Mouse (Mus musculus) liver, embryonic 16.5 days (tissue): ENCODE data around the gene Traf5. TPM values are rescaled to one million over a fixed set of nuclear protein-coding genes. Genes with fewer than 3 reads are reported as not detected.

Experiments
- ATAC-seq: fragments of 200-750 bp; cut with Nextera tagmentation; 2 replicates; pipeline ENCODE4 v1.8.0; 2017; ENCODE audit warnings: low read depth, mild to moderate bottlenecking, moderate number of reproducible peaks, moderate library complexity
- H3K27ac ChIP-seq: fragments of 300-500 bp; sonication (generic); 2 replicates; pipeline ENCODE4 v1.5.1; 2014; ENCODE audit warnings: mild to moderate bottlenecking, low read length
- H3K27me3 ChIP-seq: fragments of 300-500 bp; sonication (generic); 2 replicates; pipeline ENCODE4 v1.6.1; 2014; ENCODE audit warnings: low read depth, low read length, mixed read lengths; ENCODE audit not compliant: control insufficient read depth, insufficient read depth
- H3K36me3 ChIP-seq: fragments of 300-500 bp; sonication (generic); 2 replicates; pipeline ENCODE4 v1.6.1; 2014; ENCODE audit warnings: mild to moderate bottlenecking; ENCODE audit not compliant: control insufficient read depth, insufficient read depth
- H3K4me1 ChIP-seq: fragments of 300-500 bp; sonication (generic); 2 replicates; pipeline ENCODE4 v1.6.1; 2014; ENCODE audit warnings: low read depth, low read length, mixed read lengths; ENCODE audit not compliant: control insufficient read depth
- H3K4me2 ChIP-seq: fragments of 300-500 bp; sonication (generic); 2 replicates; pipeline ENCODE4 v1.6.1; 2014; ENCODE audit warnings: low read depth, low read length, mixed read lengths
- H3K4me3 ChIP-seq: fragments of 300-500 bp; sonication (generic); 2 replicates; pipeline ENCODE4 v1.5.1; 2014; ENCODE audit warnings: low read depth, mild to moderate bottlenecking, low read length
- H3K9ac ChIP-seq: fragments of 300-500 bp; sonication (generic); 2 replicates; pipeline ENCODE4 v1.6.1; 2014; ENCODE audit warnings: low read depth, low read length
- H3K9me3 ChIP-seq: fragments of 300-500 bp; sonication (generic); replicated peaks from 2 replicates; pipeline ENCODE4 v1.6.1; 2016; ENCODE audit warnings: low read length; ENCODE audit not compliant: control insufficient read depth
- WGBS: fragments of 180-500 bp; shearing (Covaris S2); extraction: QIAGEN DNeasy Blood & Tissue Kit; methylation state at CpG from one replicate; pipeline ENCODE4 v1.1.7; 2014; ENCODE audit not compliant: insufficient replicate concordance; 5-methylcytosine and 5-hydroxymethylcytosine counted together
- polyA plus RNA-seq: library from polyadenylated mRNA; unstranded; fragments of >200 nt; fragmentation: Nextera tagmentation; extraction: Ambion mirVana; gene quantifications from 2 replicates; pipeline ENCODE4 v1.2.1, GENCODE M21; 2015

Gene Traf5
- polyA plus RNA-seq, 1 experiment from 2014 or later, result 5.3 TPM

DNA sequence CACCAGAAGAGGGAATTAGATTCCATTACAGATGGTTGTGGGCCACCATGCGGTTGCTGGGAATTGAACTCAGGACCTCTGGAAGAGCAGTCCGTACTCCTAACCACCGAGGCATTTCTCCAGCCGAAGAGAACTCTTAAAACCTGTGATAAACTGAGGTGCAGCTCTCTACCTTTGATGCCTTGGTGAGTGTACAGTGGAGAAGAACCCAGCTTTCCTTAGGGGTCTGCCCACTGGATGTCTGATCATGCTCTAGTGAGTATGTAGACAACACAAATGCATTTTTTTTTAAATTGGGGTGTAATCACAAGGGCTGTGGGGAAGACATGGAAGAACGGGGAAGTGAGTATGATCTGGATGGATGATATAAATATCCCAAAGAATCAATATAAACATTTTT is 3.3 kb upstream of the Traf5 start:
- H3K27ac ChIP-seq, result no peak overlapping the region
- no peaks in the 10 kb centered on the region for H3K27me3 ChIP-seq
- no peak overlapping the region for H3K9ac ChIP-seq
- H3K9me3 ChIP-seq, result no peaks in the 10 kb centered on the region
- H3K36me3 ChIP-seq, result peaks cover 3% of the 10 kb centered on the region
- no peak overlapping the region for H3K4me3 ChIP-seq
- 78% methylated on average over 5 of the region's 5 CpGs for WGBS
- no peak for ATAC-seq
- no peak overlapping the region for H3K4me2 ChIP-seq
- H3K4me1 ChIP-seq, result peaks cover 15% of the 10 kb centered on the region

DNA sequence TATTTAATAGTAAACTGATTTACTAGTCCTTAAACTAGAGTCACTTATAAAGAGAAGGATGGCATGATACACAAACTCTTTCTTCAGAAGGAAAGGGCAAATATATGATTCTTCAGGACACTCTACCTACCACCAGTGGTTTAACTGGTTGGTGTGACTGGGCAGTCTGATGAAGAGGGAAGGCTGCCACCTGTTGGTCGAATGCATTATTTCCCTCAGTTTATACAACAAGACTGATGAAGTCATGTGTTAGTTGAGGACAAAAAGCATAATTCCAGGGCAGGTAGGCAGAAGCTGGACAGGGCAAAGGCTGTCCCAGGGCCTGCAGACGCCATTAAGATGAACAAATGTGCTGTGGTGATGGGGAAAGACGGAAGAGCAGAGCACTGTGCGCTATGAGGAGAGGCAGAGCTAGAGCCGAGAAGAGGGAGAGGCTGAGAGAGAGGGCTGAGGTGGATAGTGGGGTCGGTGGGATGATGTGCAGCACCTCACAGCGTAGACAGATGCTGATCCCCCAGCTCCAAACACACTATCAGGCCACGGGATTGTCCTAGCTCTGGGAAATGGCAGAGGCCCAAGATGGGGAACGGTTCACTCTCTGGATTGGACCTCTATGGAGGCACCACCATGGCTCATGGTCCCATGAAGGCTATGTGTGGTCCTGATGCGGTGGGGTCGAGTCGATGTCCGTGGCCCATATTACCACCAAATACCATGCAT is 2.3 kb upstream of the Traf5 start:
- Histone ChIP-seq H3K9me3 (no peaks in the 10 kb centered on the region), H3K4me3 (no peak overlapping the region)
- 50% methylated on average over 13 of the region's 13 CpGs for WGBS

DNA sequence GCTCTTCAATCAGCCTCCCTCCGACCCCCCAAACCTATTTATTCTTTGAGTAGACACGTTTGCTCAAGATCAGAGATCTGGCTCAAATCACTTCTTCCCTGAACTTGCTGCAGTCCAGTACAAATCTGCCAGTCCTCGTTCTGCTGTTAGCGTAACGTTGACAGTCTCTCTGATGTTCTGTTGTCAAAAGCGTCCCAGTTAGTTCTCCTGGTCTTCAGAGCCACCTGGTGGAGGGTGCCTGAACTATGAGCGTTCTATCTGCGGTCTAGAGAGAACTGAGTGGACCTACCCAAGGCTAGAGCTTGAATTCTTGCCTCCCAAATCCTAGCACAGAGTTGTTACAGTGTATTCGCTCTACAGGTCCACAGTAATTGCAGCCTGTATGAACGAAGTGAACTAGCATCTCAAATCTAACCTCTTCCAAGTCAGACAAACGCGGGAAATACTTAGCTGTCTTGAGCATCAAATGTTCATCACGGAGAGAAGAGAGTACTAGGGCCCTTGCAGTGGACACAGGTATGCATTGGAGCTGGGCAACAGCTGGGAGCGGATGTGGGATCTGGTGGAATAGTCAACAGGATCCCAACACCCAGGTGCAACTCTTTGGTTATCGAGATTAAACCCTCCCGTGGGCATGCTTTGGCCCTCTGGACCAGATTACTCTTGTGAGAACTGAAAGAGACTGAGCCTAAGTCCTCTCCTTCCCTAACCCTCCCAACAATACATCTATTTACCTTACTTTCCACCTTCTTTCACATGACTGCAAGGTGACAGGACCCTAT is 711 bp upstream of the Traf5 start:
- H3K36me3 ChIP-seq, result no peaks in the 10 kb centered on the region
- H3K27ac ChIP-seq, result peak overlapping the region; percentile 61
- no peaks in the 10 kb centered on the region for H3K9me3 ChIP-seq
- H3K4me1 ChIP-seq, result peaks cover 23% of the 10 kb centered on the region
- peak overlapping the region; percentile 86 for H3K9ac ChIP-seq
- WGBS, result 27% methylated on average over 16 of the region's 16 CpGs
- H3K4me2 ChIP-seq, result peak overlapping the region; percentile 96
- H3K27me3 ChIP-seq, result no peaks in the 10 kb centered on the region
- peak overlapping the region; percentile 78 for H3K4me3 ChIP-seq
- ATAC-seq, result peak; percentile 78

More for the DNA sequence above, 2.3 kb upstream of the Traf5 start:
- Histone ChIP-seq H3K27ac (no peak overlapping the region), H3K4me1 (peaks cover 23% of the 10 kb centered on the region), H3K36me3 (no peaks in the 10 kb centered on the region), H3K4me2 (no peak overlapping the region), H3K9ac (no peak overlapping the region), H3K27me3 (no peaks in the 10 kb centered on the region)
- ATAC-seq, result no peak

DNA sequence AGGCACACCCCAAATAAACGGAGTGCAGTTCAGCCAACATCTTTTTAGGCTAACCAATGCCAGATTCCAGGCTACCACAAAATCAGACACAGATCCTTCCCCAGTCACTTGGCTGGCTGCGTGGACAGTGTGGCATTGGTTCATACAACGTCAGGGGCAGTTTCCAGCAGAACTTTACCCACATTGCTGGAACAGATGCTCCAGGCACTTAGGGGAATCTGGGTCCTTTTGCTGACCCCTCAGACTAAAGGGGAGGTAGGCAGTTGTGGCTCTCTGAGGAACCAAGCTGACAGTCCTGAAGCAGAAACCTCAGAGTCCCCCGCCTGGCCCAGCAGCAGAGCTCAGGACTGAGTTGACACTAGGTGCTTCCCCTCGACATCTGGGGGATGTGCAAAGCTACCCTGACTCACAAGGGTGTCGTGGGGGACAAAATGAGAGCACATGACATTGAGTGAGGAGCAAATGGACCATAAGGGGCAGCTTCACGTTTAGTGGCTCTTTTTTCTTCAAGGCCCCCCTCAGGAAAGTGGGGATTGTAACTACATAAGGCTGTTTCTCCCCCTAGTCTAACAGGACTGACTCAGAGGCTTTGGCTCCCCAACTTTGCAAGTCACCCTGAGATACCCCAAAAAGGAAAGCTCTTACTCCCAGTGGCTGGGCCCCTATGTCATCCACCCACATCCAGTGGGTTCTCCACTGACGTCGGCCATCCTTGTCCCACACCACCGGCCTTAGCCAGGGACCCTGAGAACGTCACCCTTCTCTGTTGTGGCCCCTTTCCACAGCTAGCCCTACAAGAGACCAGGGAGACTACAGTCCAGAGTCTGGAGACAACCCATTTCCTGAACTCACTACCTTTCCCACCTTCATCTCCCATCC is 1.4 kb downstream of the Traf5 start:
- Histone ChIP-seq H3K36me3 (no peaks in the 10 kb centered on the region), H3K4me1 (peaks cover 23% of the 10 kb centered on the region), H3K4me3 (peak overlapping the region; percentile 78), H3K9me3 (no peaks in the 10 kb centered on the region), H3K4me2 (peak overlapping the region; percentile 96), H3K9ac (peak overlapping the region; percentile 86; the same call in 1 of the 2 replicates), H3K27me3 (no peaks in the 10 kb centered on the region), H3K27ac (no peak overlapping the region)
- no peak for ATAC-seq
- 58% methylated on average over 11 of the region's 11 CpGs for WGBS

DNA sequence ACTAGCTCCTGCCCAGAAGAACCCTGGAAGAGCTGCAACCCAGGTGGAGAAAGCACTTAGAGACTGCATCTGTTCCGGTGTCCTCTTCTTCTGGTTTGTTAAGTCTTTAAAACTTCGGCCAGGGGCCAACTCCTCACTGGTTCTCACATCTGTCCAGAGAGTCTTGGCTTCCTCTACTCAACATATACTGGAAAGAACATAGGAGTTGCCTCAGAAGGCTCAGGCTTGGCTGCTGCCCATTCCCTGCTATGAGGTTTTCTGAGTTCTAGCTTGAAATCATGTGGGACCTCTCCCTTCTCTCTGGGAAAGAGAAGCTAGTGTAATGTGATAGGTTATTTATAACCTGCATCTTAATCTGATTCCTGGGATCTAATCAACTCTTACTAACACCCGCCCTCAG is 2.1 kb downstream of the Traf5 start:
- 68% methylated on average over 3 of the region's 3 CpGs for WGBS
- Histone ChIP-seq H3K4me3 (no peak overlapping the region), H3K4me2 (no peak overlapping the region), H3K9ac (no peak overlapping the region), H3K4me1 (peaks cover 23% of the 10 kb centered on the region), H3K9me3 (no peaks in the 10 kb centered on the region), H3K36me3 (no peaks in the 10 kb centered on the region), H3K27ac (no peak overlapping the region), H3K27me3 (no peaks in the 10 kb centered on the region)
- no peak for ATAC-seq

DNA sequence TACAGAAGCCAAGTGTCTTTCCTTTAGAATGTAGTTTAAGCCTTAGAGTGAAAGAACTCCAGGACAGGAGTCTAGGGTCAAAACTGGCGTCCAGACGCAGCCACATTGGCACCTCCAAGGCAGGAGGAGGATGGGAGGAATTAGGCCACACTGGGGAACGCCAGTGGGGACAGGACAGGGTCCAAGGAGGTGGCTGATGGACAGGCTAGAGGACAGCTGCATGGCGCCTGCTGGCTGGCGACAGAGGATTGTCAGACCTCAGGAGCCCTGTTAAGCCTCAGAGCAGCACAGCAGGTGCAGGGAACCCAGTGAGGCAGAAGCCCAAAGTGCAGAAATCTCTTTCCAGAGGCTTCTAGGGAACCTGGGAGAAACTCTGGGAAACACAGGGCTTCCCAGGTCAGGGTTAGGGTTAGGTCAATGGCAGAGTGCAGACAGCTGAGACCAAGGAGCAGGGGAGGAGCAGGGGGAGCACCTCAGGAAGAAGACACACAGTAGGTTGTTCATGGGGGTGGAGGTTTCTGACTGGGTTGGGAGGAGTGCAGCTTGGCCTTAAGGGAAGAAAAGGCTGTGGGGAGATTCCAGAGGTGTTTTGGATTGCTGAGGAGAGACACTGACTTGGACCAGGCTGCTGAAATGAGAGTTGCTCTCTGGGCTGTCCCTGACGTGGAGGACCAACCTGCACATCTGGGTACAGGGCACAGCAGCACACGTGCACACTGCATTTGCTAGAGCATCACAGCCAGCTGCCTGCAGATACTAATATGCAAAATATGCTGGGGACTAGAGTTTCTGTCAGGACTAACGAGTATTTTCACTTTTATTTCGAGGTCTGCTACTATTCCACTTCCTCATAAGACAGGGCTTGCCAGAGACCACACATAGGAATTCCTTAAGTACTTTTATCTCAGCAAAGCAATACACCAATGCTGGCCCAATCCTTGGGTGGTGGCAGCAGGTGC is 2.9 kb downstream of the Traf5 start:
- no peak overlapping the region for H3K4me2 ChIP-seq
- WGBS, result 63% methylated on average over 9 of the region's 9 CpGs
- ATAC-seq, result no peak
- no peaks in the 10 kb centered on the region for H3K36me3 ChIP-seq
- no peaks in the 10 kb centered on the region for H3K27me3 ChIP-seq
- H3K9me3 ChIP-seq, result no peaks in the 10 kb centered on the region
- no peak overlapping the region for H3K4me3 ChIP-seq
- no peak overlapping the region for H3K27ac ChIP-seq
- H3K9ac ChIP-seq, result no peak overlapping the region
- peaks cover 23% of the 10 kb centered on the region for H3K4me1 ChIP-seq

DNA sequence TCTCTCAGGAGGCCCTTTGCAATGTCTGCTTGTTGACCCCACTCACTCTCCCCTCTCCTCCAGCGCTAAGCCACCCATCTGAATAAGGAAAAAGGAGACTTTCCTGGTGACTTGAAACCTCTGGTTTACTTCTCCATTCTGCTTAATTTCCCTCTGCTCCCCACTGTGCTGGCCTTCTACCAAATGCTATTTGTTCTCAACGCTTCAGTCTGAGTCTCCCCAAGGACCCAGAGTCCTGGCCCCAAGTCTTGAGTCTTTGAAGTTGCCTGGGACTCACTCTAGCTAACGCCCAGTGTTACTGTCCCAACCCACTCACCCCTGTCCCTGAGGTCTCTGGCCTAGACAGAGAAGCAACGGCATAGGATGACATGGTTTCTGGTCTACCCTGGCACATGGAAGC is 4.3 kb downstream of the Traf5 start:
- Histone ChIP-seq H3K27me3 (no peaks in the 10 kb centered on the region), H3K9ac (no peak overlapping the region), H3K9me3 (no peaks in the 10 kb centered on the region), H3K4me3 (no peak overlapping the region), H3K27ac (no peak overlapping the region), H3K4me2 (no peak overlapping the region), H3K4me1 (peaks cover 23% of the 10 kb centered on the region), H3K36me3 (no peaks in the 10 kb centered on the region)
- no peak for ATAC-seq
- 71% methylated on average over 4 of the region's 4 CpGs for WGBS

DNA sequence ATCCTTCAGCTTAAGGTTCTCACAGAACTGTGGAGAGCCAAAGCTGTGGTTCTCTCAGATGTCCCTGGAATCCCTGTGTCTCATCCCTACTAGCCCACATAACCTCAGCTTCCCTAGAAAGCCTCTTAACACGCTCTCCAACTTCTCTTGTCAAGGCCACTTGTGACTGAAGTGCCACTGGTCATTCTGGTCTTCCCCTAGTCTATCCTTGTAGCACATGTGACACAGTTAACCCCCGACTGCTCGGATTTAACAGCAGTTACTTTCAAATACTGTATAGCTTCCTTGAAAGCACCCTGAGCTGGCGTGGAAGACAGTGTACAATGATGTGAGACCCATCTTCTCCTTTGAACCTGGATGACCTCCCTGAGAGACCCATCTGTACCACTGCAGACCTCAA is 5.3 kb downstream of the Traf5 start:
- Histone ChIP-seq H3K9ac (no peak overlapping the region), H3K27me3 (no peaks in the 10 kb centered on the region), H3K36me3 (no peaks in the 10 kb centered on the region), H3K9me3 (no peaks in the 10 kb centered on the region), H3K27ac (no peak overlapping the region), H3K4me2 (no peak overlapping the region), H3K4me3 (no peak overlapping the region), H3K4me1 (peaks cover 20% of the 10 kb centered on the region)
- 55% methylated on average over 4 of the region's 4 CpGs for WGBS
- no peak for ATAC-seq
